Mouse (Mus musculus) embryonic facial prominence, embryonic 12.5 days (tissue): ENCODE measurements around the gene Efna1. TPM values are rescaled to one million over a fixed set of nuclear protein-coding genes. Genes with fewer than 3 reads are reported as not detected.
A peak's percentile ranks its signal among the peaks of the same experiment; 100 is the strongest.

Experiments
- ATAC-seq: fragments of 200-750 bp; cut with Nextera tagmentation; 2 replicates; pipeline ENCODE4 v1.8.0; 2017; ENCODE audit not compliant: insufficient number of reproducible peaks, insufficient read depth, low FRiP score, low TSS enrichment
- H3K27ac ChIP-seq: fragments of 300-500 bp; sonication (generic); 2 replicates; pipeline ENCODE4 v1.5.1; 2016; ENCODE audit warnings: mild to moderate bottlenecking
- H3K27me3 ChIP-seq: fragments of 300-500 bp; sonication (generic); 2 replicates; pipeline ENCODE4 v1.6.1; 2016; ENCODE audit warnings: mild to moderate bottlenecking, moderate library complexity
- H3K36me3 ChIP-seq: fragments of 300-500 bp; sonication (generic); 2 replicates; pipeline ENCODE4 v1.6.1; 2016; ENCODE audit warnings: mild to moderate bottlenecking
- H3K4me1 ChIP-seq: fragments of 300-500 bp; sonication (generic); 2 replicates; pipeline ENCODE4 v1.6.1; 2016
- H3K4me2 ChIP-seq: fragments of 300-500 bp; sonication (generic); replicated peaks from 2 replicates; pipeline ENCODE4 v1.6.1; 2016; ENCODE audit warnings: mild to moderate bottlenecking, moderate library complexity
- H3K4me3 ChIP-seq: fragments of 300-500 bp; sonication (generic); 2 replicates; pipeline ENCODE4 v1.5.1; 2016; ENCODE audit warnings: mild to moderate bottlenecking
- H3K9ac ChIP-seq: fragments of 300-500 bp; sonication (generic); 2 replicates; pipeline ENCODE4 v1.6.1; 2016; ENCODE audit warnings: mild to moderate bottlenecking, moderate library complexity
- H3K9me3 ChIP-seq: fragments of 300-500 bp; sonication (generic); 2 replicates; pipeline ENCODE4 v1.6.1; 2016; ENCODE audit warnings: mild to moderate bottlenecking, moderate library complexity
- WGBS: fragments of 180-500 bp; shearing (Covaris S2); methylation state at CpG from one replicate; pipeline ENCODE4 v1.1.7; 2016; 5-methylcytosine and 5-hydroxymethylcytosine counted together
- microRNA counts: library from miRNA; unstranded; fragments of <30 nt; microRNA quantifications from one replicate; lab custom pipeline; 2017
- microRNA-seq: library from miRNA; unstranded; fragments of <30 nt; microRNA quantifications from one replicate; pipeline ENCODE4, GENCODE M21; 2017
- polyA plus RNA-seq: library from polyadenylated mRNA; unstranded; fragments of >200 nt; fragmentation: Nextera tagmentation; extraction: Ambion mirVana; gene quantifications from 2 replicates; pipeline ENCODE4 v1.2.1, GENCODE M21; 2016

Efna1 gene
- polyA plus RNA-seq, 1 experiment from 2014 or later: 32.6 TPM

DNA sequence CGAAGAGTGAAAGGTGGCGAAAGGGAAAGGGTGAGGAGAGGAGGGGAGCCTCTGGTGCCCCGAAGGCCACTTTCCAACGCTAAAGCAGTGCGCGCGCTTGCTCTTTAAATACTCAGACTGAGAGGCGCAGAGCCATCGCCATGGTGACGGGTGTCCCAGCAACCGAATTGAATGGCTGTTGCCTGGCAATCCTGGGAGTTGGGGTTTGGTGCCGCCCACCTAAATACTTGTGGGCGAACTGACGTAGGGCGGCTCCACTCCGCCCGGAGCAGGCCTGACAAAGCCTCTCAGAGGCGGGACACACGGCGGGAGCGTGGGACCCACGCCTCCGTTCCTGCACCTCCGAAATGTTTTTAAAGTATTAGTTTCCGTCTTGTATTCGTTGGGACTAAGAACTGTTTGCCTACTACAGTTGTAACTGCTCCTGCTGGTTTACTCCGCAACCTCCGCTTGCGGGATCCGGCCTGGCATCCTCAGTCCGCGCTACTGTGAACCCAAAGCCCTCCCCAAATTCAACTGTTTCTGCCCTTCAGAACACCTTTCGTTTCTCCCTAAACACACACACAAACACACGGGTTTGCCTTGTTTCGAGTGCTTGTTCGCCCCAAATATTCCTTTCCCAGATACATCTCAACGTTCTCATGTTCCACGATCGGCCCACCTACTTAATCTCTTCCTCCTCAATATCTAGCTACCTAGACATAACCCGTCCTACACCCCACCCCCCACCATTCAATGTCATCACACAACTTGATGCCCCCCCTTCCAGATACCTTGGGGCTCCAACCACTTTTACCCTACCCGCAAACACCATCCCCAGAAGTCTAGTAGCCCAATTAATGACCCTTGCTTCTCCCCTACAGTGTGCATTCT lies 53.4 kb downstream of the Efna1 start:
- H3K4me1 ChIP-seq: peaks cover 29% of the 10 kb centered on the region

DNA sequence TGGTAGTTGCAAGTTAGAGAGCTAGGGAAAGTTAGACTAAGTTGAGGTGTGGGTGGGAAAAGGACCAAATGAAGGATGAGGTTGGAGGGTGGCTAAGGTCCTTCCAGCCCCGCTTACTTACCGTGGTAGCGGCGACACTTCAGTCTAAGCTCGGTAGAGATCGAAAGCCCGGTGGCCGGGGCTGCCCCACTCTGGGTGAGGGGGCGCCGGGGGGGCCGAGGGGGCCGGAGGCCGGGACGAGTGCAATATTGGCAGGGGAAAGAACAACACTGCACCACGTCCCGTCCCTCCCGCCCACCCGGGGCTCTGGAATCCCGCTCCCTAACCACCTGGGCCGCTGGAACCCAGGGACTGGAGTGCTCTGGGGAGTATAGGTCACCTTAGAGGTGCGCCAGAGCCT lies 54.0 kb downstream of the Efna1 start, which contains the start of gene Mtx1:
TSS of gene Mtx1 (minus strand) at position 189 of the 400 bp plus-strand sequence.
- peak within 1 kb of the TSS; percentile 46 for H3K4me3 ChIP-seq
- WGBS: 3% methylated on average over 21 of the region's 21 CpGs
- peak within 1 kb of the TSS; percentile 80 for H3K27ac ChIP-seq
- peak; percentile 0; the same call in 1 of the 2 replicates for ATAC-seq
- H3K36me3 ChIP-seq: peaks cover 10% of the 10 kb centered on the region
- peak within 1 kb of the TSS; percentile 95 for H3K4me2 ChIP-seq
- peak within 1 kb of the TSS; percentile 72 for H3K9ac ChIP-seq
- peaks cover 19% of the 10 kb centered on the region; the same call in 1 of the 2 replicates for H3K27me3 ChIP-seq
- no peaks in the 10 kb centered on the region for H3K9me3 ChIP-seq
- H3K4me1 ChIP-seq: peaks cover 29% of the 10 kb centered on the region

More for the DNA sequence above, 53.4 kb downstream of the Efna1 start:
- Histone ChIP-seq H3K36me3 (peaks cover 9% of the 10 kb centered on the region), H3K4me2 (peak overlapping the region; percentile 95), H3K27me3 (peaks cover 19% of the 10 kb centered on the region; the same call in 1 of the 2 replicates), H3K9me3 (no peaks in the 10 kb centered on the region), H3K27ac (peak overlapping the region; percentile 80), H3K4me3 (peak overlapping the region; percentile 46), H3K9ac (peak overlapping the region; percentile 72)
- peak; percentile 83 for ATAC-seq
- WGBS: 3% methylated on average over 41 of the region's 41 CpGs

DNA sequence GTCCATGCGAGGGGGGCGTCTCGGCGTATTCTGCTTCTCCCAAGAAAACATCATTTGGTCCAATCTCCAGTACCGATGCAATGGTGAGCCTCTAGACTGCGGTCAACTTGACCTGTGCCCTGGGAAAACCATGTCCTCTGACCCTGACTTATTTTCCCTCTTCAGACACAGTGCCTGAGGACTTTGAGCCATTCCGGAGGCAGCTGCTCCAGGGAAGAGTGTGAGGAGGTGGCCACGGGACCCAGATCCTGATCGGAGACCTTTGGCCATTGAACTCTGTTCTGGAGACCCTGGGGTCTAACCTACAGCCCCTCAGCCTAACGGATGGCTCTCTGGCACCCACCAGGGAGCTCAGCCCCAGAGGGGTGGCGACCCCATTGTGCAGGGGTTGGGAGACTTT lies 54.6 kb downstream of the Efna1 start:
- no peak for ATAC-seq
- peak overlapping the region; percentile 51; the same call in 1 of the 2 replicates for H3K27ac ChIP-seq
- H3K27me3 ChIP-seq: peaks cover 16% of the 10 kb centered on the region; the same call in 1 of the 2 replicates
- WGBS: 20% methylated on average over 11 of the region's 11 CpGs
- peak overlapping the region; percentile 95 for H3K4me2 ChIP-seq
- peak overlapping the region; percentile 72 for H3K9ac ChIP-seq
- H3K4me1 ChIP-seq: peaks cover 29% of the 10 kb centered on the region
- no peaks in the 10 kb centered on the region for H3K9me3 ChIP-seq
- peaks cover 10% of the 10 kb centered on the region for H3K36me3 ChIP-seq
- peak overlapping the region; percentile 46 for H3K4me3 ChIP-seq

DNA sequence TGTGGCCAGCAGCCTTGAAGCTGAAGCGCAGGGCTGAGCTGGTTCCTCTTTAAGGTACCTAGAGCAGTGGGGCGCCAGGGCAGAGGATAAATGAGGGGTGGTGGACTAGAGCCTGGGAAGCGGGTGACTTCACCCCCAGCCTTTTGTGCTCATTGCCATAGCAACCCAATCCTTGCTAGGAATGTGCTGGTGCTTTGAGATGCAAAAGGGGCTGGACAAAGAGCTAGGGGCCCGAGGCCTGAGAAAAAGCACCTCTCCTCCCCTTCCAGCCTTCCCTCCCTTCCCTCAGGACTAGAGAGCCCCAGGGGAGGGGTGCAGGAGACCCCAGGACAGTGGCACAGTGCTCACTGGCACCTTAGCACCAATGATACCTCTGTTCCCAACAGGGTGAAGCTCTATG lies 55.0 kb downstream of the Efna1 start:
- H3K27me3 ChIP-seq: peaks cover 12% of the 10 kb centered on the region; the same call in 1 of the 2 replicates
- H3K36me3 ChIP-seq: peaks cover 10% of the 10 kb centered on the region
- H3K4me2 ChIP-seq: peak overlapping the region; percentile 95
- peak overlapping the region; percentile 72 for H3K9ac ChIP-seq
- peak overlapping the region; percentile 46 for H3K4me3 ChIP-seq
- peaks cover 29% of the 10 kb centered on the region for H3K4me1 ChIP-seq
- no peak for ATAC-seq
- no peaks in the 10 kb centered on the region for H3K9me3 ChIP-seq
- WGBS: 34% methylated on average over 4 of the region's 4 CpGs
- peak overlapping the region; percentile 51 for H3K27ac ChIP-seq

DNA sequence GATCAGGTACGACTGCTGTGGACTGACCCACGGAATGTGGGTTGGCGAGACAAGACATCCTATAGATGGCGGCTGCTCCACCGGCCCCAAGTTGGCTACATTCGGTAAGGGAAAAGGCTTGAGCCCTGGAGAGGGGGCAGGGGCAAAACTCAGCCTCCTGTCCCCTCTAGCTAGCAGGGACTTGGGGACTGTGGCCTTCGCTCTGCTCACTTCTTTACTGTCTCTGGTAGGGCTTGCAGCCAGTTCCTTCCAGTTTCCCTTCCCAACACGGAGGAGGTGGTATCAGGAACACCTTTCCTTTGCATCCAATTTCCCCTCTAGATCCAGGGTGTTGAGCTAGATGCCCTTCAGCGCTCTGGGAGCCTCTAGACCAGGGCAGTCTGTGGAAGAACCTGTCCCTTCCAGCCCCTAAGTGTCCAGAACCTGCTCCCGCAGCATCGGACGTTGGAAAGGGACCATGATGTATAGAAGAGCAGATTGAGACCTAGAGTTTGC lies 55.6 kb downstream of the Efna1 start:
- ATAC-seq: no peak
- H3K36me3 ChIP-seq: peaks cover 10% of the 10 kb centered on the region
- WGBS: 52% methylated on average over 12 of the region's 12 CpGs

DNA sequence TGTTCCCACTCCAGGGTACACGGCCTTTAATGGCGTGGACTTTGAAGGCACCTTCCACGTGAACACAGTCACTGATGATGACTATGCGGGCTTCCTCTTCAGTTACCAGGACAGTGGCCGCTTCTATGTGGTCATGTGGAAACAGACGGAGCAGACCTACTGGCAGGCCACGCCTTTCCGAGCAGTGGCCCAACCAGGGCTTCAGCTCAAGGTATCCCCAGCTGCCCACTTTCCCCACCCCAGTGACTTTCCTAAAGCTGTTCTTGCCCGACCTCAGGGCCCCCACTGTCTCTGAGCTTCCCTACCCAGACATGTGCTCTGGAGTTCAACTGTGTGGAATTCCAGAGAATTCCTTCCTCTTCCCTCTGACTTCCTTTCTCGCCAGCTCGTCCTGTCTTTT lies 56.1 kb downstream of the Efna1 start:
- Histone ChIP-seq H3K27me3 (peaks cover under 1% of the 10 kb centered on the region; the same call in 1 of the 2 replicates), H3K4me3 (peak overlapping the region; percentile 46; the same call in 1 of the 2 replicates), H3K27ac (0 out of 2 replicates have a peak overlapping the region, but pooled peaks have one; percentile 51), H3K4me2 (peak overlapping the region; percentile 95), H3K9me3 (no peaks in the 10 kb centered on the region), H3K36me3 (peaks cover 10% of the 10 kb centered on the region), H3K4me1 (peaks cover 29% of the 10 kb centered on the region), H3K9ac (no peak overlapping the region)
- 72% methylated on average over 11 of the region's 11 CpGs for WGBS
- ATAC-seq: no peak

More for the DNA sequence above, 55.6 kb downstream of the Efna1 start:
- H3K27ac ChIP-seq: peak overlapping the region; percentile 51
- peak overlapping the region; percentile 72 for H3K9ac ChIP-seq
- peaks cover 7% of the 10 kb centered on the region; the same call in 1 of the 2 replicates for H3K27me3 ChIP-seq
- peaks cover 29% of the 10 kb centered on the region for H3K4me1 ChIP-seq
- H3K9me3 ChIP-seq: no peaks in the 10 kb centered on the region
- peak overlapping the region; percentile 95 for H3K4me2 ChIP-seq
- H3K4me3 ChIP-seq: peak overlapping the region; percentile 46; the same call in 1 of the 2 replicates

MicroRNAs encoded within 50 kb of the gene (microRNA counts, 519-probe panel; counts per million panel counts)
- microRNA mmu-miR-92b (lab: Ali Mortazavi, UCI): 460 counts per million, percentile 65 among the panel's probes with 10 or more counts

Small RNA genes within 50 kb of the gene (microRNA-seq; reads per million reads assigned to microRNA genes)
- gene Mir92b: 1,086 reads per million, percentile 78 among the genes with 10 or more reads in this experiment

Other genes with a start within 250 kb of the Efna1 start
- 26.5 and 33.7 TPM in 2 replicates for gene Rusc1, start 187.8 kb downstream of the Efna1 start, polyA plus RNA-seq
- not detected in 2 replicates for gene Gm43738, start 180.0 kb downstream of the Efna1 start, polyA plus RNA-seq
- 258 and 265 TPM in 2 replicates for gene Fdps, start 179.2 kb downstream of the Efna1 start, polyA plus RNA-seq
- gene Pklr, start 145.0 kb downstream of the Efna1 start, polyA plus RNA-seq: 0.27 and 1.0 TPM in 2 replicates
- gene Hcn3, start 120.9 kb downstream of the Efna1 start, polyA plus RNA-seq: 3.9 and 4.4 TPM in 2 replicates
- gene Clk2, start 116.3 kb downstream of the Efna1 start, polyA plus RNA-seq: 51.3 and 52.6 TPM in 2 replicates
- gene Scamp3, start 103.7 kb downstream of the Efna1 start, polyA plus RNA-seq: 108 and 109 TPM in 2 replicates
- gene Fam189b, start 98.0 kb downstream of the Efna1 start, polyA plus RNA-seq: 30.9 and 37.2 TPM in 2 replicates
- 33.2 and 34.9 TPM in 2 replicates for gene Gba, start 78.2 kb downstream of the Efna1 start, polyA plus RNA-seq
- 42.6 and 46.2 TPM in 2 replicates for gene Thbs3, start 66.0 kb downstream of the Efna1 start, polyA plus RNA-seq
- 208 and 211 TPM in 2 replicates for gene Mtx1, start 54.1 kb downstream of the Efna1 start, polyA plus RNA-seq
- 0.78 and 1.6 TPM in 2 replicates for gene Muc1, start 52.1 kb downstream of the Efna1 start, polyA plus RNA-seq
- gene Krtcap2, start 35.2 kb downstream of the Efna1 start, polyA plus RNA-seq: 297 and 306 TPM in 2 replicates
- gene Trim46, start 34.8 kb downstream of the Efna1 start, polyA plus RNA-seq: 6.2 and 7.7 TPM in 2 replicates
- gene Dpm3, start 21.8 kb downstream of the Efna1 start, polyA plus RNA-seq: 101 and 103 TPM in 2 replicates
- gene Slc50a1, start 10.6 kb downstream of the Efna1 start, polyA plus RNA-seq: 56.6 and 62.0 TPM in 2 replicates
- 12.8 and 15.8 TPM in 2 replicates for gene Efna3, start 41.8 kb upstream of the Efna1 start, polyA plus RNA-seq
- 47.1 and 48.8 TPM in 2 replicates for gene Efna4, start 56.9 kb upstream of the Efna1 start, polyA plus RNA-seq
- 42.7 and 45.5 TPM in 2 replicates for gene Adam15, start 68.9 kb upstream of the Efna1 start, polyA plus RNA-seq
- 0.13 and 0.38 TPM in 2 replicates for gene Dcst2, start 80.8 kb upstream of the Efna1 start, polyA plus RNA-seq
- gene Dcst1, start 84.1 kb upstream of the Efna1 start, polyA plus RNA-seq: 0.32 and 0.57 TPM in 2 replicates
- gene Zbtb7b, start 113.6 kb upstream of the Efna1 start, polyA plus RNA-seq: 0.83 and 1.9 TPM in 2 replicates
- gene Lenep, start 121.7 kb upstream of the Efna1 start, polyA plus RNA-seq: 0.09 and 0.64 TPM in 2 replicates
- 30.3 TPM in 2 replicates for gene Flad1, start 130.7 kb upstream of the Efna1 start, polyA plus RNA-seq
- 480 and 499 TPM in 2 replicates for gene Cks1b, start 137.2 kb upstream of the Efna1 start, polyA plus RNA-seq
- 94.5 and 97.5 TPM in 2 replicates for gene Shc1, start 137.3 kb upstream of the Efna1 start, polyA plus RNA-seq
- gene Pygo2, start 149.1 kb upstream of the Efna1 start, polyA plus RNA-seq: 67.3 and 67.9 TPM in 2 replicates
- 29.8 and 30.1 TPM in 2 replicates for gene Pbxip1, start 155.6 kb upstream of the Efna1 start, polyA plus RNA-seq
- gene Pmvk, start 173.4 kb upstream of the Efna1 start, polyA plus RNA-seq: 57.0 and 58.8 TPM in 2 replicates
- 2.1 and 2.5 TPM in 2 replicates for gene Kcnn3, start 239.0 kb upstream of the Efna1 start, polyA plus RNA-seq